Mouse (Mus musculus) bone marrow, adult 2 months (tissue): ENCODE data around the gene Kri1.

Source experiments
- CTCF ChIP-seq: fragments of 200-500 bp; IDR thresholded peaks from 2 replicates; pipeline ENCODE4 v1.5.1; 2011; ENCODE audit warnings: low read length, control low read depth; ENCODE audit not compliant: control insufficient read depth, insufficient read depth
- POLR2A ChIP-seq: fragments of 200-500 bp; IDR thresholded peaks from 2 replicates; pipeline ENCODE4 v1.6.1; 2011; ENCODE audit warnings: low read depth, mild to moderate bottlenecking, control low read depth, low read length, borderline replicate concordance; ENCODE audit not compliant: control insufficient read depth

DNA sequence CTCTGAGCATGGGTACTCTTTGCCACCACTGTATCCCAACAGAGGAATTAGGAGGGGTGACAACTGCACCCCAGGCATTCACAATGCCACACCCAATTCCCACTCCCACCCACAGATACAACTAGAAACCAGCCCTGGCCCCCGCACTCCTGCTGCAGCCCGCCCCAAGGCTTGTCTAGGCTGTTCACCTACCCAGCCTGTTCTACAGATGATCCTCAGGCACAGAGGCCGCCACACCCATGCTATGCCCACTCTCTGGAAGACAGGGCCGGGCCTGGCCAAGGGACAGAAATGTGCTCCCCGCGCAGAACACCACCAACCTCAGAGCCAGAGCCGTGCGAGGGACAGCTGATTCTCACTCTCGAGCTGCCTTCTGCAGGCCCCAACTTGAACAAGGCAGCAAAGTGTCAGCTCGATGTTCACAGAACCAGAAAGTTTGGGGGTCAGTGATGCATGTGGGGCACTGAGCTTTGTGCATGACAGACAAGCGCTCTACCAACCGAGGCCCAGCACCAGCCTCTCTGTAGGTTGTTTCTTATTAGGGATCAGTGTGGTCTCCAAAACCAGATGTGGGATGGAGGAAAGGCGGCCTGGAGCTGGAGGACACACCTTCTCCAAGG lies 36.5 kb downstream of the Kri1 start:
- no peak for TF ChIP-seq CTCF
- TF ChIP-seq POLR2A = no peak
